Mouse (Mus musculus): ENCODE results near the gene Fam129b. TPM values are rescaled to one million over a fixed set of nuclear protein-coding genes. Genes with fewer than 3 reads are reported as not detected.

Gene Fam129b
- polyA plus RNA-seq, 1 experiment from 2014 or later = 152 TPM

DNA sequence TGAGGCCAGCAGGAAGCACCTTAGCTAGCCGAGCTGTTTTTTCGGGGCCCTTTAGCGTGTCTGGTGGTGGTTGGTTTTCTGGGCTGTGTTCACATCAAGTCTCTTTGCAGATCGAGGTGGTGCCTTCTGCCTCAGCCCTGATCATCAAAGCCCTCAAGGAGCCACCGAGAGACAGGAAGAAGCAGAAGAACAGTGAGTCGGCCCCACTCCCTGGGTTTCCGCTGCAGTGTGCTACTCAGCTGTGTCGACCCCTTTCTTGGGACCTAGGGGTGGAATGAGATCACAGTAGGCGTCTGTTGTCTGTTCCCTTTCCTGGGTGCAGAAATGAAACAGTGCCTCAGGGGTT, 86.9 kb downstream of the Fam129b start:
- WGBS = 6% methylated on average over 9 of the region's 9 CpGs
- Histone ChIP-seq H3K36me3 (peaks cover 33% of the 10 kb centered on the region), H3K27me3 (no peaks in the 10 kb centered on the region), H3K4me2 (peak overlapping the region; percentile 74), H3K4me1 (peaks cover 48% of the 10 kb centered on the region), H3K4me3 (peak overlapping the region; percentile 79), H3K27ac (peak overlapping the region; percentile 88), H3K9me3 (no peaks in the 10 kb centered on the region), H3K9ac (peak overlapping the region; percentile 89)
- no peak for ATAC-seq (ENCODE audit: insufficient number of reproducible peaks, low FRiP score, low TSS enrichment, low read depth)

DNA sequence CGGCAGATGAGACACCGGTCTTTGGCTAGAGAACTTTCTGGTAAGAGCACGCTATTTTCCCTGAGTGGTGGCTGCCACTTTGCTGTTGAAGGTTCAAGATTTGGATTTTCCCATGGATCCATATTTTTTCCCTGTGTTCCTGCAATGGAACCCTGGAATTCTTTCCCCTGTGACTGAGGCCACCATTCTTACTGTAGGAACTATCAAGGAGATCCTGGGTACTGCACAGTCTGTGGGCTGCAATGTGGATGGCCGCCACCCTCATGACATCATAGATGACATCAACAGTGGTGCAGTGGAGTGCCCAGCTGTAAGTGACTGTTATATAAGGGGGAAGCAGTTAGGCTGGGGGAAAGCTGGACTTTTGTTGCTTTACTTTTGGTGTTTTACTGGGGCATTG, 87.6 kb downstream of the Fam129b start:
- peak overlapping the region; percentile 79 for H3K4me3 ChIP-seq
- peaks cover 27% of the 10 kb centered on the region for H3K36me3 ChIP-seq
- H3K27ac ChIP-seq = no peak overlapping the region; the same call in 1 of the 2 replicates
- no peak for ATAC-seq (ENCODE audit: insufficient number of reproducible peaks, low FRiP score, low TSS enrichment, low read depth)
- peak overlapping the region; percentile 89; the same call in 1 of the 2 replicates for H3K9ac ChIP-seq
- peak overlapping the region; percentile 74 for H3K4me2 ChIP-seq
- H3K9me3 ChIP-seq = no peaks in the 10 kb centered on the region
- 64% methylated on average over 4 of the region's 4 CpGs for WGBS
- peaks cover 50% of the 10 kb centered on the region for H3K4me1 ChIP-seq
- no peaks in the 10 kb centered on the region for H3K27me3 ChIP-seq

DNA sequence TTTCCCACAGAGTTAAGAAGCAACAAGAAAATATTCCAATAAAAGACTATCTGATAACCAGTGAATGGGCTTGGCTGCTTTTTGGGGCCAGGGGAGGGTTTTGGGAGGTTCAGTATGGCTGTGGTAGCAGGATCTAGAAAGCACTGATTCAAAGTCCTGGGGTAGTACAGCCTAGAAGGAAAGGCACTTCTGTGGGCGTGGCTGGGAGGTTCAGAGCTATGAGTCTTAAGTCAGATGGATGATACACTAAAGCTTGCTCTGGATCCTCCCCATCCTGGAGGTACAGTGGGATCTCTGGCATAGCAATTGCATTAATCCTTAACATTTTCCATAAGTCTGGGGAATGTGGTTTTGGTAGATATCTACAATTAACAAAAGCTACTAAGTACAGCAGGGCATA, 88.1 kb downstream of the Fam129b start:
- Histone ChIP-seq H3K27ac (no peak overlapping the region), H3K4me1 (peaks cover 50% of the 10 kb centered on the region), H3K27me3 (no peaks in the 10 kb centered on the region), H3K4me2 (peak overlapping the region; percentile 74), H3K9me3 (no peaks in the 10 kb centered on the region), H3K4me3 (peak overlapping the region; percentile 79; the same call in 1 of the 2 replicates), H3K9ac (no peak overlapping the region), H3K36me3 (peaks cover 27% of the 10 kb centered on the region)
- WGBS = 75% methylated on average over 1 of the region's 1 CpGs
- no peak for ATAC-seq (ENCODE audit: insufficient number of reproducible peaks, low FRiP score, low TSS enrichment, low read depth)

DNA sequence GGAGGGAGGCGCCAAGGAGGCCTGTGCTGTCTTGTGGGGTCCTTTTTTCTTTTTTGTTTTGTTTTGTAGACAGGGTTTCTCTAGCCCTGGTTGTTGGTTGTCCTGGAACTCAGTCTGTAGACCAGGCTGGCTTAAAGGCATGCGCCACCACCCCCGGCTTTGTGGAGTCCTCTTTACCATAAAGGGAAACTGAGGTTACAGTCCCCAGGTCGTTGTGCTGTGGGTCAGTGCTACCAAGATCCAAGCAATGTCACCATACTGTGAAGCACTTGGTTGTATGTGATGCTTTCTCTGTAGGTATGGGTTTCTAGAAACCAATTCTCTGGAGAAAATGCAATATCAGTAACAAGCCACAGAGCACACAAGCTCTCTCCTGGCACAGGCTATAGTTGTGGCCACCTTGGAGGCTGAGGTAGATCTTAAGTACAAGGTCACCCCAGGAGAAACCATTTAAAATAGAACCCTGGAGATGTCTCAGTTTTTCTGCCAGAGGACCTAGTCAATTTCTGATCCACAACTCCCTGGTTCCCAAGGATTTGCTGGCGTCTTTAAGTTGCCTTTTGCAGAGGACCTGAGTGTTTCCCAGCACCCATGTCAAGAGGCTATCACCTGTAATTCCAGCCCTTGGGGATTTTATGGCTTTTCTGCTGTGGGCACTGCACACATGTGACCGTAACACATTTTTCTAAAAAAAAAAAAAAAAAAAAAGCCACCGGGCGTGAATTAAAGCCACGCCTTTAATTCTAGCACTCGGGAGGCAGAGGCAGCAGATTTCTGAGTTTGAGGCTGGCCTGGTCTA, 88.9 kb downstream of the Fam129b start:
- H3K9me3 ChIP-seq = no peaks in the 10 kb centered on the region
- ATAC-seq (ENCODE audit: insufficient number of reproducible peaks, low FRiP score, low TSS enrichment, low read depth) = no peak
- no peak overlapping the region for H3K9ac ChIP-seq
- peaks cover 50% of the 10 kb centered on the region for H3K4me1 ChIP-seq
- no peaks in the 10 kb centered on the region for H3K27me3 ChIP-seq
- no peak overlapping the region for H3K4me2 ChIP-seq
- H3K36me3 ChIP-seq = peaks cover 27% of the 10 kb centered on the region
- 30% methylated on average over 10 of the region's 10 CpGs for WGBS
- H3K4me3 ChIP-seq = no peak overlapping the region
- peak overlapping the region; percentile 18; the same call in 1 of the 2 replicates for H3K27ac ChIP-seq

DNA sequence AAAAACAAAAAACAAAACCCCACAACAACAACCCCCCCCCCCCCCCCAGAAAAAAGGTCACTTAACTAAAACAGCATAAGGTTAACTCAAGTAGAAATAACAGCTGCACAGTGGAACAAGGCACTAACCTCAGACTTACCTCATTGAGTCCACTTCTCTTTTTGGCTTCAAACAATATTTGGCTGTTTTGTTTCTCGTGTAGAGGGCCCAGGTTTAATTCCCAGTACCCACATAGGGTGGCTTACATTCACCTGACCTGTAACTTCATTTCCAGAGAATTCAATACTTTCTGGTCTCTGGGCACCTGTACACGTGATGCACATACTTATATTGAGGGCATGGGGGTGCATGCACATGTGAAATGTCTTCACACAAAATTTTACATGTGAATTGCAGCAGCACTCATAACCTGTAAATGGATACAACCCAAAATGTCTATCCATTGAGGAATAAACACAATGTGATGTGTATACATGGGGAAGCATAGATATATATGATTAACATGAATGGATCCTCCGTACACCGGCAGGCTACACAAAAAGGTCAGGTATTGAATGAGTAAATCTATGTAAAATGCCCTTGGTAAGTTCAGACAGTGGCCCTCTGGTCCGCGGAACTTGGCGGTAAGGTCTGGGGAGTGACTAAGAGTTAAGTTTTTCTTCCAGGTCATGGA, 89.7 kb downstream of the Fam129b start:
- 15% methylated on average over 7 of the region's 7 CpGs for WGBS
- no peaks in the 10 kb centered on the region for H3K9me3 ChIP-seq
- no peaks in the 10 kb centered on the region for H3K27me3 ChIP-seq
- H3K27ac ChIP-seq = no peak overlapping the region
- H3K4me3 ChIP-seq = peak overlapping the region; percentile 60
- H3K36me3 ChIP-seq = peaks cover 27% of the 10 kb centered on the region
- peaks cover 45% of the 10 kb centered on the region for H3K4me1 ChIP-seq
- peak overlapping the region; percentile 90 for H3K4me2 ChIP-seq
- ATAC-seq (ENCODE audit: insufficient number of reproducible peaks, low FRiP score, low TSS enrichment, low read depth) = no peak
- no peak overlapping the region for H3K9ac ChIP-seq

DNA sequence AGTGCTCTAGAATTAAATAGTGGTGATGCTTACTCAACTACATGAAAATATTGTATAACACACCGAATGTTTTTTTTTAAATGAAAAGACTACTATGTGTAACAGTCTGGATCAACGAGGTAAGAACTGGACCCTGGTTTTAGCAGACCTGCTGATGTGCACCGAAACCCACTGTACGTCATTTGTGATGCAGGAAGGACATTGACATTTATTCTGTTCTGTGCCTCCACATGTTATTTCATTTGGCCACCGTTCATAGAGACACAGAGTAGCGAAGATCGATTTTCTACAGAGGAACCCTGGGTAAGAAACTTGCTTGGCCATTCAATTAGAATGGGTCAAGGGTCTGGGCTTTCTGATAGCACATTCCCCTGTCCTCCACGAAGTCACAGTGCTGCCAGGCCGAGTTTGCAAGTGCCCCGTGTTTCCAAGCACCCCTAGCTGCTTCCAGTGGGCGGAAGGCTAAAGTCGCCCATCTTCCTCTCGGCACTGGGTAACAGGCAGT, 90.3 kb downstream of the Fam129b start:
- Histone ChIP-seq H3K9me3 (no peaks in the 10 kb centered on the region), H3K4me3 (peak overlapping the region; percentile 60), H3K36me3 (peaks cover 27% of the 10 kb centered on the region), H3K9ac (peak overlapping the region; percentile 80), H3K4me2 (peak overlapping the region; percentile 90), H3K4me1 (peaks cover 41% of the 10 kb centered on the region), H3K27me3 (no peaks in the 10 kb centered on the region), H3K27ac (peak overlapping the region; percentile 98)
- 8% methylated on average over 13 of the region's 13 CpGs for WGBS
- ATAC-seq (ENCODE audit: insufficient number of reproducible peaks, low FRiP score, low TSS enrichment, low read depth) = no peak

DNA sequence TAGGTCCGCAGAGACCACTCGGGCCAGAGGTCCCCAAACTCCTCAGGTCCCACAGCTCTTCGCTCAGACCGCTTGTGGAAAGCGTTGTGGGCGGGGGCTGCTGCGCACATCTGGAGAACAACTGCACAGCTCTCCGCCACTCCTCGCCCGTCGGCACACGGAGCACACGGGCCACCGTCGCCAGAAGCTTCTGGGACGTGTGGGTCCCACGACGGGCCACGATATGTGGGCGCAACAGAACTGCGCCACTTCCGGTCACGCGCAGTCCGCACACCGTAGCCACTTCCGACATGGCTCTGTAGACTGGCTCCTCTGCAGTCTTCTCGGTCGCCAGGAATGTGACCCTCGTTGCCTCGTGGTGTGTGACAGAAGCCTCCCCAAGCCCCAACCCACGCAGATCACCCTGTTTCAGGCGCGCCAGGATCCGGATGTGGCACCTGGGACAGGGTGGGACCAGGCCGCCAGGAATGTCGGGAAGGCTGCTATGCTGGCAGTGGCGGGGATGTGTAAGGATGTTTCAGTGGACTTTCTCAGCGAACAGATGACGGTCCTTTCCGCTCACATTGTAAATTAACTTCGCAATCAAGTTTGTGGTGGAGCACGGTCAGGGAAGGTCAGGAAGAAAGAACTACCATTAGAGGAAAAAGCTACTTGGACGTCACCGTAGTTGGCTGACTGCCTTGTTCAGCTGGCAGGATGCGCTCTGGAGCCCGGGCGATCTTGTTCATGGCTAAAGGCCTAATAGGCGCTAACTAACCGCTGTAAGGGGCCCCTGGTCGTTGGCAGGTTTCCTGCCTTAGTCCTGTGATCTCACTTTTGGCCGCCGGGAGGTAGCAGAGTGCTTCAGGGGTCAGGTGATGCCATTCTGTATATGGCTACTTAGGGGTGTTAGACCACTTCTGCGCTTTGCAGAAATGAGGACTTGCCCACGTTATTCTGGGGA, 91.0 kb downstream of the Fam129b start:
- peak overlapping the region; percentile 98 for H3K27ac ChIP-seq
- H3K9ac ChIP-seq = peak overlapping the region; percentile 80
- H3K9me3 ChIP-seq = no peaks in the 10 kb centered on the region
- ATAC-seq (ENCODE audit: insufficient number of reproducible peaks, low FRiP score, low TSS enrichment, low read depth) = peak; percentile 74
- H3K4me1 ChIP-seq = peaks cover 41% of the 10 kb centered on the region
- H3K4me3 ChIP-seq = peak overlapping the region; percentile 60
- no peaks in the 10 kb centered on the region for H3K27me3 ChIP-seq
- H3K4me2 ChIP-seq = peak overlapping the region; percentile 90
- under 1% methylated on average over 55 of the region's 55 CpGs for WGBS
- H3K36me3 ChIP-seq = peaks cover 27% of the 10 kb centered on the region

DNA sequence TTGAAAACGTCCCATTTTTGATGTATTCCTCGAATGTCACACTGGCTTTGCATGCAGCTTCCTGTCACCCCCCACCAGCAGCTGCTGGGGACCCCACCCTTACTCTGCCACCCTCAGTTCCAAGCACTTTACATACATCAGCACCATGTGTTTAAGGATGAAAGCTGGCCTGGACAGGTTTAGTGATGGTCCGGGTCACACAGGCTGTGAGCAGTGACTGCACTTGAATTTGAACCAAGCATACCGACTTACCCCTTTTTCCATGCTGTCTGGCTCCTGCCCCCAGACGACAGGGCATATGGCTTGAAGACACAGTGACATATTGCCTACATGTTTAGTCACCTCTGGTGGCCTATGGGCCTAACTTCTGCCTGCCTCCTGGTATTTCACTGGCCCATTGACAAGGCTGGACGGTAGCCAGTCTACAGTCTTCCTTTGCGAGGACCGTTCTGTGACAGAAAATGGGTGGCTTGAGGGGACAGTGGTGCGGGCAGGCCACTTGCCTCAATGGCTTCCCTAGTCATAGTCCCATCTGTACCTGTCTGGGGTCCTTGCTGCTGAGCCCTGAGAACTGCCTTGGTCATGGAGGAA, 92.2 kb downstream of the Fam129b start:
- Histone ChIP-seq H3K27ac (peak overlapping the region; percentile 98; the same call in 1 of the 2 replicates), H3K4me3 (peak overlapping the region; percentile 60; the same call in 1 of the 2 replicates), H3K4me1 (peaks cover 35% of the 10 kb centered on the region), H3K27me3 (no peaks in the 10 kb centered on the region), H3K4me2 (peak overlapping the region; percentile 90; the same call in 1 of the 2 replicates), H3K36me3 (peaks cover 28% of the 10 kb centered on the region), H3K9me3 (no peaks in the 10 kb centered on the region), H3K9ac (0 out of 2 replicates have a peak overlapping the region, but pooled peaks have one; percentile 80)
- 83% methylated on average over 9 of the region's 9 CpGs for whole genome bisulfite sequencing
- no peak for ATAC-seq (ENCODE audit: insufficient number of reproducible peaks, low FRiP score, low TSS enrichment, low read depth)

DNA sequence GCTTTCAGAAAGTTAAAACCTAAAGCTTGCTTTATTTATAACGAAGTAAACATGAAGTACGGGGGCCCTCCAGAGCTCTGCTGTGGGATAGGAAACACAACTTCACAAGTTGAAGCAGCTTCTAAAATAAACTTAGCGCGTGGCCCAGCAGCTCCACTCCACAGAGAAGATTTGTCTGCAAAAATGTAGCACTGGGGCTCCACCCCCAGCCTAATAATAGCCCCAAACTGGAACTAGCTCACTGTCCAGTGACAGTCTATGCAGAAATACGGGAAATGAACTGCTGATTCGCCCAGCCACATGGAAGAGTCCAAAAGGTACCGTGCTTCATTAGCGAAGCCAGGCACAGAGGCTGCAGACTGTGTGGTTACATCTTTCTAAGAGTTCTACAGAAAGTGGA, 93.4 kb downstream of the Fam129b start:
- Histone ChIP-seq H3K27ac (no peak overlapping the region), H3K9ac (no peak overlapping the region), H3K36me3 (peaks cover 26% of the 10 kb centered on the region), H3K9me3 (no peaks in the 10 kb centered on the region), H3K4me3 (no peak overlapping the region), H3K27me3 (no peaks in the 10 kb centered on the region), H3K4me1 (peaks cover 24% of the 10 kb centered on the region), H3K4me2 (no peak overlapping the region)
- ATAC-seq (ENCODE audit: insufficient number of reproducible peaks, low FRiP score, low TSS enrichment, low read depth) = no peak
- 85% methylated on average over 8 of the region's 8 CpGs for WGBS

DNA sequence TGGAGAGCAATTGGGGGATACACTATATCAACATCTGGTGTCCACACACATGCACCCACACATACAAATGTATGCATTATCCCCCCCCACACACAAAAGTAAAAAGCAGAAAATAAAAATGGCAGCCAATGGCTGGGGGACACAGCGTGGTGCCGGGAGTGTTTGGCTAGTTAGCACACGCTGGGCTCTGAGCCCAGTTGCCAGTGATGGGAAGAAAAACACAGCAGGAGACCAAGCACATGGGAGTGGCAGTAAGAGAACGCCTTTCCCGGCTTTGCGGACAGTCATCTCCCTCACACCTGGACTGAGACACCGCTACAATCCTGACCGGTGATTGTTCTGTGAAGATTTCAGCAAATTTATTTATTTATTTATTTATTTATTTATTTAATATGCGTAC, 95.3 kb downstream of the Fam129b start:
- Histone ChIP-seq H3K4me1 (peaks cover 12% of the 10 kb centered on the region), H3K9me3 (no peaks in the 10 kb centered on the region), H3K27me3 (no peaks in the 10 kb centered on the region), H3K9ac (no peak overlapping the region), H3K27ac (no peak overlapping the region), H3K36me3 (peaks cover 37% of the 10 kb centered on the region), H3K4me3 (no peak overlapping the region), H3K4me2 (no peak overlapping the region)
- ATAC-seq (ENCODE audit: insufficient number of reproducible peaks, low FRiP score, low TSS enrichment, low read depth) = no peak
- 48% methylated on average over 9 of the region's 9 CpGs for WGBS

DNA sequence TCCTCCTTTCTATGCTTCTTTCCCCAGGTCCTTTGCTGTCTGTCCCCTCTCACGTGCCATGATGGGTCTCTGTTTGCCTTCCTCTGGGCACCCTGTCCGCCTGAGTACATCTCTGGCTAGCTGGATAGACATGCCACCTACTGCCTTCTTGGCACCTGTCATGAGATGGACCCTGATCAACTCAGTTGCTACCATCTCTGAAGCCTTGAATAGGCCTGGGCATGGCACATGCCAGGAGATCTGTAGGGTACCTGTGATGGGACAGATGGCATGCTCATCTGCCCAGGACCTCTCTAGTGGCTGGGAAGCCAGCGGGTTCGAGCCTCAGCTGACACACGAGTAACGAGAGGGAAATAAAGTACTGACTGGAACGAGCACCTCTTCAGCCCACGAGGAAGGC, 98.3 kb downstream of the Fam129b start:
- ATAC-seq (ENCODE audit: insufficient number of reproducible peaks, low FRiP score, low TSS enrichment, low read depth) = no peak

More for the DNA sequence above, 98.3 kb downstream of the Fam129b start:
- Histone ChIP-seq H3K4me3 (no peak overlapping the region), H3K9me3 (no peaks in the 10 kb centered on the region), H3K4me1 (no peaks in the 10 kb centered on the region), H3K27me3 (no peaks in the 10 kb centered on the region), H3K9ac (no peak overlapping the region), H3K27ac (no peak overlapping the region), H3K4me2 (no peak overlapping the region), H3K36me3 (peaks cover 42% of the 10 kb centered on the region)
- WGBS = 88% methylated on average over 8 of the region's 8 CpGs

All from limb, embryonic 15.5 days (tissue).